Mouse (Mus musculus) midbrain, embryonic 12.5 days (tissue): ENCODE results near the gene Spats2l. TPM values are rescaled to one million over a fixed set of nuclear protein-coding genes. Genes with fewer than 3 reads are reported as not detected.

Source experiments
- ATAC-seq: fragments of 200-750 bp; cut with Nextera tagmentation; 2 replicates; pipeline ENCODE4 v1.8.0; 2017; ENCODE audit warnings: low read depth, moderate TSS enrichment, moderate library complexity; ENCODE audit not compliant: low FRiP score
- H3K27ac ChIP-seq: fragments of 300-500 bp; sonication (generic); replicated peaks from 2 replicates; pipeline ENCODE4 v1.5.1; 2016; ENCODE audit warnings: mild to moderate bottlenecking
- H3K27me3 ChIP-seq: fragments of 300-500 bp; sonication (generic); 2 replicates; pipeline ENCODE4 v1.6.1; 2016; ENCODE audit warnings: mild to moderate bottlenecking
- H3K36me3 ChIP-seq: fragments of 300-500 bp; sonication (generic); 2 replicates; pipeline ENCODE4 v1.6.1; 2016
- H3K4me1 ChIP-seq: fragments of 300-500 bp; sonication (generic); 2 replicates; pipeline ENCODE4 v1.6.1; 2016
- H3K4me2 ChIP-seq: fragments of 300-500 bp; sonication (generic); replicated peaks from 2 replicates; pipeline ENCODE4 v1.6.1; 2016; ENCODE audit warnings: mild to moderate bottlenecking, moderate library complexity
- H3K4me3 ChIP-seq: fragments of 300-500 bp; sonication (generic); 2 replicates; pipeline ENCODE4 v1.5.1; 2016; ENCODE audit warnings: mild to moderate bottlenecking
- H3K9ac ChIP-seq: fragments of 300-500 bp; sonication (generic); replicated peaks from 2 replicates; pipeline ENCODE4 v1.6.1; 2016; ENCODE audit warnings: mild to moderate bottlenecking, moderate library complexity
- H3K9me3 ChIP-seq: fragments of 300-500 bp; sonication (generic); 2 replicates; pipeline ENCODE4 v1.6.1; 2016; ENCODE audit warnings: mild to moderate bottlenecking
- WGBS: fragments of 180-500 bp; shearing (Covaris S2); methylation state at CpG from one replicate; pipeline ENCODE4 v1.1.7; 2016; 5-methylcytosine and 5-hydroxymethylcytosine counted together
- polyA plus RNA-seq: library from polyadenylated mRNA; unstranded; fragments of >200 nt; fragmentation: Nextera tagmentation; extraction: Ambion mirVana; gene quantifications from 2 replicates; pipeline ENCODE4 v1.2.1, GENCODE M21; 2016

Spats2l gene
- 60.3 and 62.3 TPM in 2 replicates for polyA plus RNA-seq

- WGBS, result 1% methylated on average over 22 of the region's 22 CpGs
- Histone ChIP-seq H3K4me3 (peak within 1 kb of the TSS; percentile 86), H3K9me3 (no peaks in the 10 kb centered on the region), H3K4me1 (peaks cover 7% of the 10 kb centered on the region; the same call in 1 of the 2 replicates), H3K36me3 (no peaks in the 10 kb centered on the region), H3K9ac (peak within 1 kb of the TSS; percentile 92), H3K4me2 (peak within 1 kb of the TSS; percentile 82), H3K27me3 (0 out of 2 replicates have a peak, but pooled peaks cover 3% of the 10 kb centered on the region), H3K27ac (peak within 1 kb of the TSS; percentile 91)
- peak; percentile 72 for ATAC-seq
Observed at GRCm38 (mm10) chr1:57774001-57774667, at the start of gene Spats2l. Gene Spats2l, plus strand, starts transcription at chr1:57774162.

- WGBS, result 87% methylated on average over 5 of the region's 5 CpGs
- H3K4me1 ChIP-seq, result no peaks in the 10 kb centered on the region
- no peak overlapping the region for H3K4me3 ChIP-seq
- no peak for ATAC-seq
- no peaks in the 10 kb centered on the region for H3K9me3 ChIP-seq
- no peaks in the 10 kb centered on the region for H3K27me3 ChIP-seq
- H3K36me3 ChIP-seq, result no peaks in the 10 kb centered on the region
- H3K4me2 ChIP-seq, result no peak overlapping the region
- H3K27ac ChIP-seq, result no peak overlapping the region
- no peak overlapping the region for H3K9ac ChIP-seq
Observed at GRCm38 (mm10) chr1:57725268-57725667, 48.7 kb upstream of the Spats2l start.

- H3K4me3 ChIP-seq, result no peak overlapping the region
- no peaks in the 10 kb centered on the region for H3K36me3 ChIP-seq
- no peak for ATAC-seq
- no peak overlapping the region for H3K9ac ChIP-seq
- H3K4me2 ChIP-seq, result no peak overlapping the region
- WGBS, result 37% methylated on average over 4 of the region's 4 CpGs
- no peaks in the 10 kb centered on the region for H3K27me3 ChIP-seq
- no peaks in the 10 kb centered on the region for H3K4me1 ChIP-seq
- no peak overlapping the region for H3K27ac ChIP-seq
- no peaks in the 10 kb centered on the region for H3K9me3 ChIP-seq
Observed at GRCm38 (mm10) chr1:57735877-57736276, 38.1 kb upstream of the Spats2l start.

GRCm38 (mm10) chr1:57741740-57742139 lies 32.2 kb upstream of the Spats2l start:
- Histone ChIP-seq H3K4me1 (no peaks in the 10 kb centered on the region), H3K27ac (no peak overlapping the region), H3K27me3 (no peaks in the 10 kb centered on the region), H3K9ac (no peak overlapping the region), H3K9me3 (no peaks in the 10 kb centered on the region), H3K4me2 (no peak overlapping the region), H3K36me3 (no peaks in the 10 kb centered on the region), H3K4me3 (no peak overlapping the region)
- no peak for ATAC-seq
- WGBS, result 89% methylated on average over 8 of the region's 8 CpGs

GRCm38 (mm10) chr1:57742266-57742665 lies 31.7 kb upstream of the Spats2l start:
- no peak overlapping the region for H3K4me3 ChIP-seq
- H3K9ac ChIP-seq, result no peak overlapping the region
- WGBS, result 93% methylated on average over 2 of the region's 2 CpGs
- no peaks in the 10 kb centered on the region for H3K36me3 ChIP-seq
- no peaks in the 10 kb centered on the region for H3K9me3 ChIP-seq
- ATAC-seq, result no peak
- no peaks in the 10 kb centered on the region for H3K4me1 ChIP-seq
- no peaks in the 10 kb centered on the region for H3K27me3 ChIP-seq
- H3K27ac ChIP-seq, result no peak overlapping the region
- H3K4me2 ChIP-seq, result no peak overlapping the region

GRCm38 (mm10) chr1:57751781-57752180 lies 22.2 kb upstream of the Spats2l start:
- Histone ChIP-seq H3K4me1 (no peaks in the 10 kb centered on the region), H3K4me2 (no peak overlapping the region), H3K4me3 (no peak overlapping the region), H3K9me3 (no peaks in the 10 kb centered on the region), H3K27ac (no peak overlapping the region), H3K36me3 (no peaks in the 10 kb centered on the region), H3K27me3 (no peaks in the 10 kb centered on the region), H3K9ac (no peak overlapping the region)
- 66% methylated on average over 3 of the region's 3 CpGs for WGBS
- ATAC-seq, result no peak

GRCm38 (mm10) chr1:57766396-57766795 lies 7.6 kb upstream of the Spats2l start:
- H3K9me3 ChIP-seq, result no peaks in the 10 kb centered on the region
- H3K4me3 ChIP-seq, result no peak overlapping the region
- 90% methylated on average over 7 of the region's 7 CpGs for WGBS
- ATAC-seq, result no peak
- no peak overlapping the region for H3K27ac ChIP-seq
- no peaks in the 10 kb centered on the region for H3K27me3 ChIP-seq
- no peaks in the 10 kb centered on the region for H3K4me1 ChIP-seq
- no peaks in the 10 kb centered on the region for H3K36me3 ChIP-seq
- H3K4me2 ChIP-seq, result no peak overlapping the region
- H3K9ac ChIP-seq, result no peak overlapping the region

- Histone ChIP-seq H3K27ac (no peak overlapping the region), H3K4me3 (no peak overlapping the region), H3K4me1 (peaks cover 7% of the 10 kb centered on the region; the same call in 1 of the 2 replicates), H3K4me2 (no peak overlapping the region), H3K27me3 (0 out of 2 replicates have a peak, but pooled peaks cover 3% of the 10 kb centered on the region), H3K9me3 (no peaks in the 10 kb centered on the region), H3K36me3 (no peaks in the 10 kb centered on the region), H3K9ac (no peak overlapping the region)
- no peak for ATAC-seq
- 89% methylated on average over 5 of the region's 5 CpGs for WGBS
Observed at GRCm38 (mm10) chr1:57773326-57773725, 636 bp upstream of the Spats2l start.

GRCm38 (mm10) chr1:57774668-57775495 lies 920 bp downstream of the Spats2l start:
- peak overlapping the region; percentile 92 for H3K9ac ChIP-seq
- 0 out of 2 replicates have a peak, but pooled peaks cover 3% of the 10 kb centered on the region for H3K27me3 ChIP-seq
- H3K9me3 ChIP-seq, result no peaks in the 10 kb centered on the region
- H3K4me3 ChIP-seq, result peak overlapping the region; percentile 86
- WGBS, result under 1% methylated on average over 103 of the region's 113 CpGs
- H3K27ac ChIP-seq, result peak overlapping the region; percentile 91
- no peaks in the 10 kb centered on the region for H3K36me3 ChIP-seq
- peak; percentile 88 for ATAC-seq
- peaks cover 7% of the 10 kb centered on the region; the same call in 1 of the 2 replicates for H3K4me1 ChIP-seq
- peak overlapping the region; percentile 82 for H3K4me2 ChIP-seq

- peak overlapping the region; percentile 82 for H3K4me2 ChIP-seq
- peaks cover 7% of the 10 kb centered on the region; the same call in 1 of the 2 replicates for H3K4me1 ChIP-seq
- peak; percentile 17; the same call in 1 of the 2 replicates for ATAC-seq
- H3K9me3 ChIP-seq, result no peaks in the 10 kb centered on the region
- H3K27ac ChIP-seq, result peak overlapping the region; percentile 91
- peak overlapping the region; percentile 92 for H3K9ac ChIP-seq
- 0 out of 2 replicates have a peak, but pooled peaks cover 3% of the 10 kb centered on the region for H3K27me3 ChIP-seq
- WGBS, result under 1% methylated on average over 14 of the region's 14 CpGs
- H3K4me3 ChIP-seq, result peak overlapping the region; percentile 86
- no peaks in the 10 kb centered on the region for H3K36me3 ChIP-seq
Observed at GRCm38 (mm10) chr1:57775496-57775790, 1.5 kb downstream of the Spats2l start.

GRCm38 (mm10) chr1:57776671-57777281 lies 2.8 kb downstream of the Spats2l start:
- Histone ChIP-seq H3K4me1 (peaks cover 7% of the 10 kb centered on the region; the same call in 1 of the 2 replicates), H3K4me2 (peak overlapping the region; percentile 82), H3K36me3 (no peaks in the 10 kb centered on the region), H3K4me3 (peak overlapping the region; percentile 14; the same call in 1 of the 2 replicates), H3K27me3 (peaks cover 6% of the 10 kb centered on the region; the same call in 1 of the 2 replicates), H3K9me3 (no peaks in the 10 kb centered on the region), H3K27ac (no peak overlapping the region), H3K9ac (no peak overlapping the region)
- ATAC-seq, result no peak
- 22% methylated on average over 5 of the region's 5 CpGs for WGBS

- no peak overlapping the region for H3K9ac ChIP-seq
- no peaks in the 10 kb centered on the region for H3K9me3 ChIP-seq
- H3K36me3 ChIP-seq, result no peaks in the 10 kb centered on the region
- WGBS, result 83% methylated on average over 4 of the region's 4 CpGs
- ATAC-seq, result no peak
- H3K4me2 ChIP-seq, result no peak overlapping the region
- no peak overlapping the region for H3K4me3 ChIP-seq
- H3K4me1 ChIP-seq, result no peaks in the 10 kb centered on the region
- H3K27ac ChIP-seq, result no peak overlapping the region
- peaks cover 3% of the 10 kb centered on the region; the same call in 1 of the 2 replicates for H3K27me3 ChIP-seq
Observed at GRCm38 (mm10) chr1:57784300-57784699, 10.3 kb downstream of the Spats2l start.
